Mouse (Mus musculus) erythroblast, adult 5-6 weeks (primary cell): ENCODE measurements around the gene Col2a1. TPM values are rescaled to one million over a fixed set of nuclear protein-coding genes. Genes with fewer than 3 reads are reported as not detected.

Experiments used
- ATAC-seq: replicated peaks from 2 replicates; pipeline ENCODE4 v1.8.0; 2016; ENCODE audit warnings: moderate number of reproducible peaks, mild to moderate bottlenecking, moderate TSS enrichment, inconsistent platforms; ENCODE audit not compliant: poor library complexity, low FRiP score, severe bottlenecking
- total RNA-seq, 2 experiments: library from RNA; stranded (forward) in 1 of 2; stranded (reverse) in 1 of 2; fragments of 150-400 nt in 1 of 2; fragments of 200-764, 138-1000 nt in 1 of 2; gene quantifications; 2 replicates each; pipeline versions ENCODE4 v1.2.3 to v1.2.4; 2015 to 2017; ENCODE audit warnings: low replicate concordance in 2 of 2

Col2a1 gene
- total RNA-seq, 2 experiments from 2014 or later: not detected

GRCm38 (mm10) chr15:97965311-97966045 is 39.0 kb downstream of the Col2a1 start:
- ATAC-seq: no peak

GRCm38 (mm10) chr15:97964836-97965187 is 39.7 kb downstream of the Col2a1 start:
- no peak for ATAC-seq

- peak; percentile 98 for ATAC-seq
Observed at GRCm38 (mm10) chr15:97963989-97964835, 40.3 kb downstream of the Col2a1 start, which contains the start of gene Tmem106c. TSS of gene Tmem106c (plus strand) at chr15:97964200.

- peak; percentile 34; the same call in 1 of the 2 replicates for ATAC-seq
Observed at GRCm38 (mm10) chr15:97963329-97963988, 41.0 kb downstream of the Col2a1 start.

GRCm38 (mm10) chr15:97956416-97956815 is 48.1 kb downstream of the Col2a1 start:
- no peak for ATAC-seq

- no peak for ATAC-seq
Observed at GRCm38 (mm10) chr15:97955742-97956141, 48.8 kb downstream of the Col2a1 start.

- no peak for ATAC-seq
Observed at GRCm38 (mm10) chr15:97955286-97955685, 49.2 kb downstream of the Col2a1 start.

- no peak for ATAC-seq
Observed at GRCm38 (mm10) chr15:97954671-97955070, 49.8 kb downstream of the Col2a1 start.

- no peak for ATAC-seq
Observed at GRCm38 (mm10) chr15:97952889-97953189, 51.7 kb downstream of the Col2a1 start.

- ATAC-seq: peak; percentile 69
Observed at GRCm38 (mm10) chr15:97952137-97952888, 52.2 kb downstream of the Col2a1 start.

- no peak for ATAC-seq
Observed at GRCm38 (mm10) chr15:97950240-97950639, 54.3 kb downstream of the Col2a1 start.

GRCm38 (mm10) chr15:97949706-97950105 is 54.8 kb downstream of the Col2a1 start:
- ATAC-seq: no peak

GRCm38 (mm10) chr15:97948720-97949119 is 55.8 kb downstream of the Col2a1 start:
- no peak for ATAC-seq

GRCm38 (mm10) chr15:97945656-97946315 is 58.7 kb downstream of the Col2a1 start:
- ATAC-seq: no peak

- ATAC-seq: no peak
Observed at GRCm38 (mm10) chr15:97944919-97945574, 59.4 kb downstream of the Col2a1 start.

- ATAC-seq: no peak
Observed at GRCm38 (mm10) chr15:97943356-97943755, 61.1 kb downstream of the Col2a1 start.

GRCm38 (mm10) chr15:97942538-97942937 is 62.0 kb downstream of the Col2a1 start:
- ATAC-seq: no peak

GRCm38 (mm10) chr15:97941306-97941705 is 63.2 kb downstream of the Col2a1 start:
- ATAC-seq: no peak

GRCm38 (mm10) chr15:97940088-97940487 is 64.4 kb downstream of the Col2a1 start:
- no peak for ATAC-seq
